Mouse (Mus musculus) bone marrow, adult 2 months (tissue): ENCODE results near the gene Scn2a.

Source experiments
- CTCF ChIP-seq: fragments of 200-500 bp; IDR thresholded peaks from 2 replicates; pipeline ENCODE4 v1.5.1; 2011; ENCODE audit warnings: low read length, control low read depth; ENCODE audit not compliant: control insufficient read depth, insufficient read depth
- POLR2A ChIP-seq: fragments of 200-500 bp; IDR thresholded peaks from 2 replicates; pipeline ENCODE4 v1.6.1; 2011; ENCODE audit warnings: low read depth, mild to moderate bottlenecking, control low read depth, low read length, borderline replicate concordance; ENCODE audit not compliant: control insufficient read depth

DNA sequence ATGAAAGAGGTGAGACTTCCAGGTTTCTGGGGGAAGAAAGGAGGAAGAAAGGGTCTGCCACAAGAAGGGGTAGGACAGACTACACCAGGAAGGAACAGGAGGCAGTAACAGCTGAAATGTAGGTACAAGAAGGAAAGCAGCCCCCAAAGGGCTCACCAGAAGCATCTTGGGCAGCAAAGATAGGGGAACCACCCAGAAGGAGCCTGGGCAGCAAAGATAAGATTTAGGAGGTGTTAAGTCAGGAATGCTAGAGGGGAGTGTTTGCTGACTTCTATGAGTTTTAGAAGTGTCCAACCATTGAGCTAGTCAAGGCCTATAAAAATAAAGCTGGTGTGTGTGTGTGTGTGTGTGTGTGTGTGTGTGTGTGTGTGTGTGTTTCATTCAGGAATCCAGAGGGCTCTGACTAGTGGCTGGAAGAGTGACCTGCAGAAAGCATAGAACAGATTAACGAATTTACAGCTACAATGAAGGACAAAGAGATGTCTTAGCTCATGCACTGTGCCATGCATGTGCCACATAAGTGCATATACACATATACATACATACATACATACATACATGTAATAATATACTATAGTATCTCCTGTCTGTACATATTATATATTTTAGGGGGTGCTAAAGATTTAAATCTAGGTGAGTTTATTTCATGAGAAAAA is 180.6 kb downstream of the Scn2a start:
- TF ChIP-seq POLR2A: no peak
- TF ChIP-seq CTCF: no peak
